Mouse (Mus musculus) liver, embryonic 15.5 days (tissue): ENCODE measurements around the gene Gpr146. TPM values are rescaled to one million over a fixed set of nuclear protein-coding genes. Genes with fewer than 3 reads are reported as not detected.

Source experiments
- ATAC-seq: fragments of 200-750 bp; cut with Nextera tagmentation; 2 replicates; pipeline ENCODE4 v1.8.0; 2017; ENCODE audit warnings: moderate number of reproducible peaks, mild to moderate bottlenecking, moderate library complexity; ENCODE audit not compliant: insufficient read depth
- H3K27ac ChIP-seq: fragments of 300-500 bp; sonication (generic); replicated peaks from 2 replicates; pipeline ENCODE4 v1.5.1; 2015; ENCODE audit warnings: mild to moderate bottlenecking, inconsistent platforms
- H3K27me3 ChIP-seq: fragments of 300-500 bp; sonication (generic); 2 replicates; pipeline ENCODE4 v1.6.1; 2015; ENCODE audit warnings: mild to moderate bottlenecking, inconsistent platforms
- H3K36me3 ChIP-seq: fragments of 300-500 bp; sonication (generic); replicated peaks from 2 replicates; pipeline ENCODE4 v1.6.1; 2015; ENCODE audit warnings: moderate library complexity, mild to moderate bottlenecking, inconsistent platforms
- H3K4me1 ChIP-seq: fragments of 300-500 bp; sonication (generic); replicated peaks from 2 replicates; pipeline ENCODE4 v1.6.1; 2015; ENCODE audit warnings: inconsistent platforms
- H3K4me2 ChIP-seq: fragments of 300-500 bp; sonication (generic); 2 replicates; pipeline ENCODE4 v1.6.1; 2015; ENCODE audit warnings: moderate library complexity, mild to moderate bottlenecking, inconsistent platforms
- H3K4me3 ChIP-seq: fragments of 300-500 bp; sonication (generic); replicated peaks from 2 replicates; pipeline ENCODE4 v1.5.1; 2015; ENCODE audit warnings: mild to moderate bottlenecking, inconsistent platforms
- H3K9ac ChIP-seq: fragments of 300-500 bp; sonication (generic); 2 replicates; pipeline ENCODE4 v1.6.1; 2015; ENCODE audit warnings: moderate library complexity, mild to moderate bottlenecking, inconsistent platforms
- H3K9me3 ChIP-seq: fragments of 300-500 bp; sonication (generic); replicated peaks from 2 replicates; pipeline ENCODE4 v1.6.1; 2016; ENCODE audit warnings: inconsistent platforms
- WGBS: fragments of 180-500 bp; shearing (Covaris S2); methylation state at CpG from one replicate; pipeline ENCODE4 v1.1.7; 2015; ENCODE audit warnings: mixed read lengths; ENCODE audit not compliant: insufficient replicate concordance; 5-methylcytosine and 5-hydroxymethylcytosine counted together
- polyA plus RNA-seq: library from polyadenylated mRNA; unstranded; fragments of >200 nt; fragmentation: Nextera tagmentation; extraction: Ambion mirVana; gene quantifications from 2 replicates; pipeline ENCODE4 v1.2.1, GENCODE M21; 2015

The Gpr146 gene
- polyA plus RNA-seq, 1 experiment from 2014 or later, result 25.0 TPM

- WGBS, result 5% methylated on average over 12 of the region's 12 CpGs
Observed at GRCm38 (mm10) chr5:139344021-139344686, 33.3 kb upstream of the Gpr146 start.

GRCm38 (mm10) chr5:139344687-139345363, 32.7 kb upstream of the Gpr146 start:
- peak overlapping the region; percentile 87 for H3K4me3 ChIP-seq
- peaks cover 45% of the 10 kb centered on the region for H3K4me1 ChIP-seq
- H3K4me2 ChIP-seq, result peak overlapping the region; percentile 91
- no peaks in the 10 kb centered on the region for H3K27me3 ChIP-seq
- H3K9me3 ChIP-seq, result no peaks in the 10 kb centered on the region
- peaks cover 30% of the 10 kb centered on the region for H3K36me3 ChIP-seq
- H3K27ac ChIP-seq, result peak overlapping the region; percentile 85
- under 1% methylated on average over 33 of the region's 33 CpGs for WGBS
- peak; percentile 86 for ATAC-seq
- peak overlapping the region; percentile 94 for H3K9ac ChIP-seq

More at GRCm38 (mm10) chr5:139344021-139344686, 33.3 kb upstream of the Gpr146 start:
- Histone ChIP-seq H3K9ac (peak overlapping the region; percentile 94), H3K4me1 (peaks cover 39% of the 10 kb centered on the region), H3K9me3 (no peaks in the 10 kb centered on the region), H3K27ac (peak overlapping the region; percentile 85), H3K27me3 (no peaks in the 10 kb centered on the region), H3K36me3 (peaks cover 37% of the 10 kb centered on the region), H3K4me2 (peak overlapping the region; percentile 91), H3K4me3 (peak overlapping the region; percentile 87)
- ATAC-seq, result peak; percentile 68

GRCm38 (mm10) chr5:139345364-139345714, 32.2 kb upstream of the Gpr146 start:
- H3K27ac ChIP-seq, result peak overlapping the region; percentile 48
- H3K36me3 ChIP-seq, result peaks cover 25% of the 10 kb centered on the region
- H3K9me3 ChIP-seq, result no peaks in the 10 kb centered on the region
- H3K4me3 ChIP-seq, result peak overlapping the region; percentile 87
- H3K27me3 ChIP-seq, result no peaks in the 10 kb centered on the region
- 6% methylated on average over 5 of the region's 5 CpGs for WGBS
- peak overlapping the region; percentile 91 for H3K4me2 ChIP-seq
- peak; percentile 14 for ATAC-seq
- peaks cover 51% of the 10 kb centered on the region for H3K4me1 ChIP-seq
- peak overlapping the region; percentile 13; the same call in 1 of the 2 replicates for H3K9ac ChIP-seq

- H3K4me3 ChIP-seq, result no peak overlapping the region
- no peak overlapping the region for H3K4me2 ChIP-seq
- no peaks in the 10 kb centered on the region for H3K9me3 ChIP-seq
- H3K4me1 ChIP-seq, result peaks cover 69% of the 10 kb centered on the region
- 59% methylated on average over 1 of the region's 1 CpGs for whole genome bisulfite sequencing
- H3K27me3 ChIP-seq, result no peaks in the 10 kb centered on the region
- ATAC-seq, result no peak
- peaks cover 8% of the 10 kb centered on the region for H3K36me3 ChIP-seq
- 0 out of 2 replicates have a peak overlapping the region, but pooled peaks have one; percentile 6 for H3K27ac ChIP-seq
- no peak overlapping the region for H3K9ac ChIP-seq
Observed at GRCm38 (mm10) chr5:139347225-139347624, 30.3 kb upstream of the Gpr146 start.

- H3K27me3 ChIP-seq, result 0 out of 2 replicates have a peak, but pooled peaks cover 4% of the 10 kb centered on the region
- no peak overlapping the region for H3K4me3 ChIP-seq
- H3K4me2 ChIP-seq, result peak overlapping the region; percentile 54
- peaks cover 74% of the 10 kb centered on the region for H3K4me1 ChIP-seq
- 0 out of 2 replicates have a peak overlapping the region, but pooled peaks have one; percentile 23 for H3K9ac ChIP-seq
- peak; percentile 33 for ATAC-seq
- no peaks in the 10 kb centered on the region for H3K9me3 ChIP-seq
- peak overlapping the region; percentile 61; the same call in 1 of the 2 replicates for H3K27ac ChIP-seq
- WGBS, result 31% methylated on average over 6 of the region's 6 CpGs
- no peaks in the 10 kb centered on the region for H3K36me3 ChIP-seq
Observed at GRCm38 (mm10) chr5:139349713-139350112, 27.8 kb upstream of the Gpr146 start.

- Histone ChIP-seq H3K9ac (no peak within 1 kb of the TSS), H3K27me3 (0 out of 2 replicates have a peak, but pooled peaks cover 4% of the 10 kb centered on the region), H3K4me3 (no peak within 1 kb of the TSS), H3K27ac (peak within 1 kb of the TSS; percentile 31; the same call in 1 of the 2 replicates), H3K4me1 (peaks cover 66% of the 10 kb centered on the region), H3K4me2 (0 out of 2 replicates have a peak within 1 kb of the TSS, but pooled peaks have one; percentile 3), H3K36me3 (no peaks in the 10 kb centered on the region), H3K9me3 (no peaks in the 10 kb centered on the region)
- no peak for ATAC-seq
- WGBS, result 43% methylated on average over 5 of the region's 5 CpGs
Observed at GRCm38 (mm10) chr5:139351134-139351533, 26.4 kb upstream of the Gpr146 start, which contains the start of gene Cox19. Gene Cox19, minus strand, starts transcription at chr5:139351418.

- H3K9ac ChIP-seq, result no peak overlapping the region
- peaks cover 66% of the 10 kb centered on the region for H3K4me1 ChIP-seq
- H3K36me3 ChIP-seq, result no peaks in the 10 kb centered on the region
- H3K9me3 ChIP-seq, result no peaks in the 10 kb centered on the region
- 31% methylated on average over 8 of the region's 8 CpGs for WGBS
- H3K4me2 ChIP-seq, result 0 out of 2 replicates have a peak overlapping the region, but pooled peaks have one; percentile 3
- H3K27ac ChIP-seq, result peak overlapping the region; percentile 31; the same call in 1 of the 2 replicates
- H3K27me3 ChIP-seq, result 0 out of 2 replicates have a peak, but pooled peaks cover 4% of the 10 kb centered on the region
- H3K4me3 ChIP-seq, result no peak overlapping the region
- ATAC-seq, result no peak
Observed at GRCm38 (mm10) chr5:139351628-139352027, 25.9 kb upstream of the Gpr146 start.

GRCm38 (mm10) chr5:139352317-139352716, 25.2 kb upstream of the Gpr146 start, which contains the start of gene Cyp2w1:
Gene Cyp2w1, plus strand, starts transcription at chr5:139352617.
- Histone ChIP-seq H3K4me2 (0 out of 2 replicates have a peak within 1 kb of the TSS, but pooled peaks have one; percentile 3), H3K4me1 (peaks cover 66% of the 10 kb centered on the region), H3K27me3 (0 out of 2 replicates have a peak, but pooled peaks cover 4% of the 10 kb centered on the region), H3K9me3 (no peaks in the 10 kb centered on the region), H3K27ac (peak within 1 kb of the TSS; percentile 31; the same call in 1 of the 2 replicates), H3K36me3 (no peaks in the 10 kb centered on the region), H3K9ac (no peak within 1 kb of the TSS), H3K4me3 (no peak within 1 kb of the TSS)
- no peak for ATAC-seq
- WGBS, result 57% methylated on average over 6 of the region's 6 CpGs

- Histone ChIP-seq H3K27ac (no peak overlapping the region), H3K27me3 (0 out of 2 replicates have a peak, but pooled peaks cover 4% of the 10 kb centered on the region), H3K9me3 (no peaks in the 10 kb centered on the region), H3K4me3 (no peak overlapping the region), H3K9ac (no peak overlapping the region), H3K36me3 (no peaks in the 10 kb centered on the region), H3K4me1 (peaks cover 57% of the 10 kb centered on the region), H3K4me2 (no peak overlapping the region)
- ATAC-seq, result no peak
- WGBS, result 48% methylated on average over 10 of the region's 10 CpGs
Observed at GRCm38 (mm10) chr5:139353496-139353895, 24.0 kb upstream of the Gpr146 start.

- Histone ChIP-seq H3K36me3 (no peaks in the 10 kb centered on the region), H3K4me3 (no peak overlapping the region), H3K9me3 (no peaks in the 10 kb centered on the region), H3K9ac (no peak overlapping the region), H3K4me2 (no peak overlapping the region), H3K4me1 (peaks cover 53% of the 10 kb centered on the region), H3K27ac (no peak overlapping the region), H3K27me3 (0 out of 2 replicates have a peak, but pooled peaks cover 4% of the 10 kb centered on the region)
- ATAC-seq, result no peak
- WGBS, result 73% methylated on average over 11 of the region's 11 CpGs
Observed at GRCm38 (mm10) chr5:139353946-139354345, 23.6 kb upstream of the Gpr146 start.
